Mouse (Mus musculus) intestine, embryonic 15.5 days (tissue): ENCODE data around the gene Aplnr. TPM values are rescaled to one million over a fixed set of nuclear protein-coding genes. Genes with fewer than 3 reads are reported as not detected.

Source experiments
- ATAC-seq: fragments of 200-750 bp; cut with Nextera tagmentation; 2 replicates; pipeline ENCODE4 v1.8.0; 2017; ENCODE audit warnings: moderate TSS enrichment, moderate library complexity
- H3K27ac ChIP-seq: fragments of 300-500 bp; sonication (generic); 2 replicates; pipeline ENCODE4 v1.5.1; 2015; ENCODE audit warnings: mild to moderate bottlenecking, inconsistent platforms
- H3K27me3 ChIP-seq: fragments of 300-500 bp; sonication (generic); replicated peaks from 2 replicates; pipeline ENCODE4 v1.6.1; 2015; ENCODE audit warnings: inconsistent platforms
- H3K36me3 ChIP-seq: fragments of 300-500 bp; sonication (generic); 2 replicates; pipeline ENCODE4 v1.6.1; 2015; ENCODE audit warnings: inconsistent platforms
- H3K4me1 ChIP-seq: fragments of 300-500 bp; sonication (generic); replicated peaks from 2 replicates; pipeline ENCODE4 v1.6.1; 2015; ENCODE audit warnings: inconsistent platforms
- H3K4me2 ChIP-seq: fragments of 300-500 bp; sonication (generic); replicated peaks from 2 replicates; pipeline ENCODE4 v1.6.1; 2015; ENCODE audit warnings: mild to moderate bottlenecking, inconsistent platforms
- H3K4me3 ChIP-seq: fragments of 300-500 bp; sonication (generic); replicated peaks from 2 replicates; pipeline ENCODE4 v1.5.1; 2015; ENCODE audit warnings: inconsistent platforms
- H3K9ac ChIP-seq: fragments of 300-500 bp; sonication (generic); 2 replicates; pipeline ENCODE4 v1.6.1; 2015; ENCODE audit warnings: inconsistent platforms
- H3K9me3 ChIP-seq: fragments of 300-500 bp; sonication (generic); 2 replicates; pipeline ENCODE4 v1.6.1; 2016; ENCODE audit warnings: inconsistent platforms
- WGBS: fragments of 180-500 bp; shearing (Covaris S2); methylation state at CpG from one replicate; pipeline ENCODE4 v1.1.7; 2015; 5-methylcytosine and 5-hydroxymethylcytosine counted together
- polyA plus RNA-seq: library from polyadenylated mRNA; unstranded; fragments of >200 nt; fragmentation: Nextera tagmentation; extraction: Ambion mirVana; gene quantifications from 2 replicates; pipeline ENCODE4 v1.2.1, GENCODE M21; 2015

Aplnr gene
- polyA plus RNA-seq, 1 experiment from 2014 or later = 59.6 TPM

- ATAC-seq = no peak
- Histone ChIP-seq H3K4me1 (peaks cover 15% of the 10 kb centered on the region), H3K4me3 (no peak overlapping the region), H3K36me3 (no peaks in the 10 kb centered on the region), H3K9ac (no peak overlapping the region), H3K27ac (no peak overlapping the region), H3K27me3 (no peaks in the 10 kb centered on the region), H3K9me3 (no peaks in the 10 kb centered on the region), H3K4me2 (no peak overlapping the region)
- WGBS = 82% methylated on average over 9 of the region's 9 CpGs
These were observed 25.6 kb upstream of the Aplnr start for GRCm38 (mm10) chr2:85110288-85110875.

- Histone ChIP-seq H3K4me2 (no peak overlapping the region), H3K9ac (no peak overlapping the region), H3K27ac (no peak overlapping the region), H3K27me3 (no peaks in the 10 kb centered on the region), H3K4me1 (no peaks in the 10 kb centered on the region), H3K9me3 (no peaks in the 10 kb centered on the region), H3K36me3 (no peaks in the 10 kb centered on the region), H3K4me3 (no peak overlapping the region)
- ATAC-seq = peak; percentile 75
- WGBS = 25% methylated on average over 5 of the region's 5 CpGs
These were observed 12.7 kb upstream of the Aplnr start for GRCm38 (mm10) chr2:85123187-85123868.

GRCm38 (mm10) chr2:85123869-85124535 lies 12.0 kb upstream of the Aplnr start:
- no peak overlapping the region for H3K9ac ChIP-seq
- no peak overlapping the region for H3K4me3 ChIP-seq
- no peaks in the 10 kb centered on the region for H3K36me3 ChIP-seq
- H3K27ac ChIP-seq = no peak overlapping the region
- no peaks in the 10 kb centered on the region for H3K27me3 ChIP-seq
- H3K9me3 ChIP-seq = no peaks in the 10 kb centered on the region
- ATAC-seq = peak; percentile 86
- H3K4me1 ChIP-seq = no peaks in the 10 kb centered on the region
- 14% methylated on average over 1 of the region's 1 CpGs for WGBS
- H3K4me2 ChIP-seq = no peak overlapping the region

GRCm38 (mm10) chr2:85129496-85129971 lies 6.5 kb upstream of the Aplnr start:
- H3K27me3 ChIP-seq = no peaks in the 10 kb centered on the region
- 0 out of 2 replicates have a peak overlapping the region, but pooled peaks have one; percentile 17 for H3K27ac ChIP-seq
- H3K9ac ChIP-seq = no peak overlapping the region
- no peak overlapping the region for H3K4me2 ChIP-seq
- ATAC-seq = peak; percentile 53; the same call in 1 of the 2 replicates
- WGBS = 41% methylated on average over 6 of the region's 6 CpGs
- H3K4me3 ChIP-seq = no peak overlapping the region
- no peaks in the 10 kb centered on the region for H3K36me3 ChIP-seq
- no peaks in the 10 kb centered on the region for H3K9me3 ChIP-seq
- peaks cover 3% of the 10 kb centered on the region; the same call in 1 of the 2 replicates for H3K4me1 ChIP-seq

DNA sequence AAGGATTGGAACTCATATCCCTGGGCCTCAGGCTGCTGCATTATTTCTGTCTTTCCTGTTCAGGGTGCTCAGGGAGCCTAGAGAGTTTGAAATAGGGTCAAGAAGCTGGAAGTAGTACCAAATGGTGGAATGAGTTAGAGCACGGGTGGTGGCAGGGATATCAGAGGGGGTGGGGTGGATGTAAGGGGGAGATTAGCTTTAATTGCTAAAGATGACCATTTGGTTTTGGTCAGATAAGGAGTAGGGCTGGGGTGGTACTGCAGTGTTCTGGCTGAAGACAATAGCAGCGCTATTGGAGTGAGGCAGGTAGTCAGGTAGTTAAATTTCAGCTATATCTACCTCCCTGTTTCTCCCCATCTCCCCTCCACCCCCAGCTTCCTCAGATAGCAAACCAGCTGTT lies 4.8 kb upstream of the Aplnr start:
- Histone ChIP-seq H3K9me3 (no peaks in the 10 kb centered on the region), H3K4me3 (no peak overlapping the region), H3K36me3 (no peaks in the 10 kb centered on the region), H3K4me2 (no peak overlapping the region), H3K27me3 (no peaks in the 10 kb centered on the region), H3K27ac (no peak overlapping the region), H3K9ac (no peak overlapping the region), H3K4me1 (peaks cover 3% of the 10 kb centered on the region; the same call in 1 of the 2 replicates)
- WGBS = 33% methylated on average over 2 of the region's 2 CpGs
- no peak for ATAC-seq

- 25% methylated on average over 1 of the region's 1 CpGs for WGBS
- no peaks in the 10 kb centered on the region for H3K9me3 ChIP-seq
- no peak overlapping the region for H3K9ac ChIP-seq
- H3K4me3 ChIP-seq = no peak overlapping the region
- peaks cover 3% of the 10 kb centered on the region for H3K4me1 ChIP-seq
- no peak overlapping the region for H3K27ac ChIP-seq
- no peaks in the 10 kb centered on the region for H3K36me3 ChIP-seq
- H3K27me3 ChIP-seq = no peaks in the 10 kb centered on the region
- no peak for ATAC-seq
- H3K4me2 ChIP-seq = no peak overlapping the region
These were observed 4.3 kb upstream of the Aplnr start for GRCm38 (mm10) chr2:85131724-85132123.

- no peak for ATAC-seq
- Histone ChIP-seq H3K36me3 (no peaks in the 10 kb centered on the region), H3K4me2 (no peak overlapping the region), H3K4me3 (no peak overlapping the region), H3K27me3 (no peaks in the 10 kb centered on the region), H3K9ac (no peak overlapping the region), H3K9me3 (no peaks in the 10 kb centered on the region), H3K4me1 (peaks cover 3% of the 10 kb centered on the region), H3K27ac (peak overlapping the region; percentile 10; the same call in 1 of the 2 replicates)
- WGBS = 38% methylated on average over 2 of the region's 2 CpGs
These were observed 3.8 kb upstream of the Aplnr start for GRCm38 (mm10) chr2:85132204-85132603.

- Histone ChIP-seq H3K27ac (no peak overlapping the region), H3K4me1 (peaks cover 3% of the 10 kb centered on the region), H3K9ac (no peak overlapping the region), H3K27me3 (no peaks in the 10 kb centered on the region), H3K4me2 (no peak overlapping the region), H3K4me3 (no peak overlapping the region), H3K9me3 (no peaks in the 10 kb centered on the region), H3K36me3 (no peaks in the 10 kb centered on the region)
- ATAC-seq = no peak
- 33% methylated on average over 1 of the region's 1 CpGs for WGBS
These were observed 926 bp upstream of the Aplnr start for GRCm38 (mm10) chr2:85135099-85135498.

GRCm38 (mm10) chr2:85136831-85137520 lies 951 bp downstream of the Aplnr start:
- ATAC-seq = no peak

GRCm38 (mm10) chr2:85137601-85138140 lies 1.6 kb downstream of the Aplnr start:
- Histone ChIP-seq H3K27ac (peak overlapping the region; percentile 13; the same call in 1 of the 2 replicates), H3K27me3 (no peaks in the 10 kb centered on the region), H3K4me3 (peak overlapping the region; percentile 23), H3K4me2 (no peak overlapping the region), H3K9me3 (no peaks in the 10 kb centered on the region), H3K36me3 (no peaks in the 10 kb centered on the region), H3K9ac (no peak overlapping the region), H3K4me1 (no peaks in the 10 kb centered on the region; the same call in none of the 2 replicates)
- no peak for ATAC-seq
- WGBS = 50% methylated on average over 10 of the region's 10 CpGs

More at GRCm38 (mm10) chr2:85136831-85137520, 951 bp downstream of the Aplnr start:
- Histone ChIP-seq H3K9ac (no peak overlapping the region), H3K27ac (peak overlapping the region; percentile 13; the same call in 1 of the 2 replicates), H3K9me3 (no peaks in the 10 kb centered on the region), H3K4me1 (peaks cover 2% of the 10 kb centered on the region), H3K27me3 (no peaks in the 10 kb centered on the region), H3K4me3 (peak overlapping the region; percentile 23), H3K4me2 (no peak overlapping the region), H3K36me3 (no peaks in the 10 kb centered on the region)
- WGBS = 77% methylated on average over 21 of the region's 21 CpGs

DNA sequence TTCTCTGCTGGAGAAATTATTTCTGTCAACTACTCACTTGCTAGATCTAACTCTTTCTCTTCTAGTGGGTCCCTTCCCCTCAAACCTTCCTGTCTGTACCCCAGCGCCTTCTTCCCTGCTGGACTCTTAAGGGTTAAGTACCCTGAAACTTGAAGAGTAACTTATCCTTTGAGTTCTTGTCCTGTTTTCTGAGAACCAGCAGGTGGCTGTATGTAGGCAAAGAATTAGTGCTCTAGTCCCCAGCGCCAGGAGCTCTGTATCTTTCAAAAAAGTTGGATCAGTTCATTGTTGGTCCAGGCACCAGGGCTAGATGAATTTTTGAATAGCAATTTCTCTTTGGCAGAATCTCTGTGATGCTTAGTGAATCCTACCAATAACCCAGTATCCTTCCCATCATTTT lies 2.1 kb downstream of the Aplnr start:
- no peak for ATAC-seq
- 39% methylated on average over 2 of the region's 2 CpGs for WGBS
- H3K4me3 ChIP-seq = no peak overlapping the region; the same call in 1 of the 2 replicates
- H3K9ac ChIP-seq = no peak overlapping the region
- no peak overlapping the region for H3K27ac ChIP-seq
- H3K4me1 ChIP-seq = no peaks in the 10 kb centered on the region; the same call in 1 of the 2 replicates
- H3K27me3 ChIP-seq = no peaks in the 10 kb centered on the region
- no peaks in the 10 kb centered on the region for H3K36me3 ChIP-seq
- no peaks in the 10 kb centered on the region for H3K9me3 ChIP-seq
- H3K4me2 ChIP-seq = no peak overlapping the region

DNA sequence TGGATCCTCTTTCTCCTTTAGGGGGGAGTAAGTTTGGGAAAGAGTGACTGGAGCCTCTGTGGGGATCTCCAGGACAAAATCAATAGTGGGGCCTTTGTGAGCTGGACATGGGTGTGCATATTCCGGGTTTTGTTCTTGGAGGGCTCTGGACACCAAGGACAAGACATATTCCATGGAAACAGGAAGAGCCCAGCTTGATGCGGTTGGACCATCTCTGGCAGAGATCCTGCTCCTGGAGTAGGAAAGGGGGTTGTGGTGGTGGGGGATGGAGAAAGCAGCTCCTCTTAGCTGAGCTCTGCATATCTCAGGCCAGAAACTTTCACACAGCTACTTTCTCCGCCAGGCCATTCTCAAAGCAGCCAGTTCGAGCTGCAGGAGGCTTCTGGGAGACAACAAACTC lies 3.4 kb downstream of the Aplnr start:
- no peaks in the 10 kb centered on the region for H3K27me3 ChIP-seq
- H3K4me3 ChIP-seq = peak overlapping the region; percentile 10
- ATAC-seq = no peak
- H3K4me1 ChIP-seq = no peaks in the 10 kb centered on the region; the same call in 1 of the 2 replicates
- H3K27ac ChIP-seq = no peak overlapping the region
- no peaks in the 10 kb centered on the region for H3K36me3 ChIP-seq
- H3K4me2 ChIP-seq = no peak overlapping the region
- H3K9me3 ChIP-seq = no peaks in the 10 kb centered on the region
- 55% methylated on average over 4 of the region's 4 CpGs for WGBS
- H3K9ac ChIP-seq = no peak overlapping the region
